Mouse (Mus musculus) stomach, postnatal 0 days (tissue): ENCODE measurements at regions not wholly inside any gene's neighbourhood (a gene's known extent, or its start where the extent isn't known, plus 50 kb on each side); places are given as distances from the start of the nearest gene placed in this dataset.

ENCODE experiments used
- ATAC-seq: fragments of 200-750 bp; cut with Nextera tagmentation; 2 replicates; pipeline ENCODE4 v1.8.0; 2017; ENCODE audit not compliant: low FRiP score, low TSS enrichment
- DNase-seq: peaks from one replicate; pipeline ENCODE4 v3.0.0-alpha.2; 2016; ENCODE audit warnings: low spot score
- H3K27ac ChIP-seq: fragments of 300-500 bp; sonication (generic); replicated peaks from 2 replicates; pipeline ENCODE4 v1.5.1; 2014; ENCODE audit warnings: mild to moderate bottlenecking, control low read depth
- H3K27me3 ChIP-seq: fragments of 300-500 bp; sonication (generic); 2 replicates; pipeline ENCODE4 v1.6.1; 2014; ENCODE audit warnings: low read length; ENCODE audit not compliant: control insufficient read depth, insufficient read depth
- H3K36me3 ChIP-seq: fragments of 300-500 bp; sonication (generic); 2 replicates; pipeline ENCODE4 v1.6.1; 2014; ENCODE audit warnings: low read length, mixed read lengths; ENCODE audit not compliant: control insufficient read depth, insufficient read depth
- H3K4me1 ChIP-seq: fragments of 300-500 bp; sonication (generic); replicated peaks from 2 replicates; pipeline ENCODE4 v1.6.1; 2014; ENCODE audit warnings: antibody characterized with exemption; ENCODE audit not compliant: control insufficient read depth, insufficient read depth
- H3K4me2 ChIP-seq: fragments of 300-500 bp; sonication (generic); replicated peaks from 2 replicates; pipeline ENCODE4 v1.6.1; 2014; ENCODE audit warnings: low read depth, mild to moderate bottlenecking, control low read depth, moderate library complexity
- H3K4me3 ChIP-seq: fragments of 300-500 bp; sonication (generic); 2 replicates; pipeline ENCODE4 v1.5.1; 2014; ENCODE audit warnings: low read depth, low read length, control low read depth
- H3K9ac ChIP-seq: fragments of 300-500 bp; sonication (generic); 2 replicates; pipeline ENCODE4 v1.6.1; 2014; ENCODE audit warnings: mild to moderate bottlenecking, low read length, control low read depth, mixed read lengths
- H3K9me3 ChIP-seq: fragments of 300-500 bp; sonication (generic); 2 replicates; pipeline ENCODE4 v1.6.1; 2016; ENCODE audit warnings: low read length; ENCODE audit not compliant: control insufficient read depth
- CTCF ChIP-seq: IDR thresholded peaks from 2 replicates; pipeline ENCODE4 v1.5.1; 2016; ENCODE audit warnings: antibody characterized with exemption, low read depth, mild to moderate bottlenecking, moderate library complexity
- EP300 ChIP-seq: optimal IDR thresholded peaks from 2 replicates; pipeline ENCODE3; 2016; ENCODE audit warnings: antibody characterized with exemption
- WGBS: fragments of 180-500 bp; shearing (Covaris S2); extraction: QIAGEN DNeasy Blood & Tissue Kit; methylation state at CpG from one replicate; pipeline ENCODE4 v1.1.7; 2014; 5-methylcytosine and 5-hydroxymethylcytosine counted together

GRCm38 (mm10) chr8:103188720-103189498 is 403.5 kb upstream of the Cdh11 start:
- Histone ChIP-seq H3K9ac (no peak overlapping the region), H3K4me1 (no peaks in the 10 kb centered on the region), H3K36me3 (no peaks in the 10 kb centered on the region), H3K4me3 (no peak overlapping the region), H3K27ac (no peak overlapping the region), H3K27me3 (no peaks in the 10 kb centered on the region), H3K4me2 (no peak overlapping the region), H3K9me3 (0 out of 2 replicates have a peak, but pooled peaks cover 3% of the 10 kb centered on the region)
- no peak for TF ChIP-seq CTCF
- no peak for TF ChIP-seq EP300
- DNase-seq (no peak), ATAC-seq (no peak)
- 74% methylated on average over 8 of the region's 8 CpGs for WGBS

GRCm38 (mm10) chr8:103198251-103198650 is 412.8 kb upstream of the Cdh11 start:
- TF ChIP-seq EP300 (no peak), CTCF (no peak)
- DNase-seq = no peak
- no peak overlapping the region for H3K9ac ChIP-seq
- no peak overlapping the region for H3K4me3 ChIP-seq
- H3K27me3 ChIP-seq = no peaks in the 10 kb centered on the region
- H3K4me2 ChIP-seq = no peak overlapping the region
- H3K9me3 ChIP-seq = 0 out of 2 replicates have a peak, but pooled peaks cover 3% of the 10 kb centered on the region
- no peak for ATAC-seq
- H3K36me3 ChIP-seq = no peaks in the 10 kb centered on the region
- WGBS = 69% methylated on average over 3 of the region's 3 CpGs
- no peaks in the 10 kb centered on the region for H3K4me1 ChIP-seq
- no peak overlapping the region for H3K27ac ChIP-seq

DNA sequence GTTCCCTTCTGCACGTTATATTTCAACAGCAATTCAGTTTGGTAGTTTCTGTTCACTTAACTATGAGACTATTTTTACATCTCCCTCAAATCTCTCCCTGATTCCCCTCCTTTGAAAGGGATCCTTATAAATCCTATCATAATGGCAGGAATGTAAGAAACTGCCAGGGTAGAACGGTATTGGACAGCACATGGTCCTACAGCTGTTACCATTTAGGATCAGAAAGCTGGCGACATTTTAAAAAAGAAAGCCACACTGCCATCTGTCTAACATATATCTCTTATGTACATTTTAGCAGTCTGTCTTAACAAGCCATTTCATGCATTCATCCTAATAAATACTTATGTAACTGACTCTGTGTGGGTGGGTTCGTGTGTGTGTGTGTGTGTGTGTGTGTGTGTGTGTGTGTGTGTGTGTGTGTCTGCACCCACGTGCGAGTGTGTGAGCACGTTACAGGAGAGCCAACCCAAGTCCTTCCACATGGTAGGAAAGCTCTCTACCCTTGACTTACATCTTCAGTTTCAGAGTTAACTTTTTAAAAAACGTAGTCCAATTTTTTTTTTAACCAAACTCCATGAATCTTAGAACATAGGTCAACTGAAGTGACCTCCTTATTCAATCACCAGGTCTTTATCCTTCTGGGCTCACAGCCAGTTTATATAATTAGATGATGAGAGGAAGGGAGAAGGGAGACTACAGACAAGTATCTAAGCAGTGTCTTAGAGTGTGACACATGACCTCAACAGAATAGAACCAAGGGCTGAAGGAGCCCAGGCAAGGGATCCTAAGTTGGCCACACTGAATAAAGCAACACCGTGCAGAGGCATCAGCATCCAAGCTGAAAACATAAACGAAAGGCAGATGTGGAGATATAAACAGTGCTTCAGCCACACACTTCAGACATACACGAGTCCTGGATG is 414.5 kb upstream of the Cdh11 start:
- ATAC-seq = no peak
- H3K9me3 ChIP-seq = no peaks in the 10 kb centered on the region
- H3K27me3 ChIP-seq = no peaks in the 10 kb centered on the region
- H3K36me3 ChIP-seq = no peaks in the 10 kb centered on the region
- H3K4me2 ChIP-seq = no peak overlapping the region
- WGBS = 51% methylated on average over 11 of the region's 11 CpGs
- H3K27ac ChIP-seq = no peak overlapping the region
- H3K4me1 ChIP-seq = no peaks in the 10 kb centered on the region
- no peak overlapping the region for H3K4me3 ChIP-seq
- no peak for DNase-seq
- H3K9ac ChIP-seq = no peak overlapping the region
- no peak for TF ChIP-seq CTCF

GRCm38 (mm10) chr8:103203710-103204109 is 418.3 kb upstream of the Cdh11 start:
- 22% methylated on average over 1 of the region's 1 CpGs for whole genome bisulfite sequencing
- ATAC-seq (no peak), DNase-seq (no peak)
- H3K9me3 ChIP-seq = no peaks in the 10 kb centered on the region
- no peaks in the 10 kb centered on the region for H3K4me1 ChIP-seq
- H3K4me3 ChIP-seq = no peak overlapping the region
- no peaks in the 10 kb centered on the region for H3K27me3 ChIP-seq
- TF ChIP-seq EP300 (no peak), CTCF (no peak)
- no peak overlapping the region for H3K9ac ChIP-seq
- no peak overlapping the region for H3K27ac ChIP-seq
- H3K4me2 ChIP-seq = no peak overlapping the region
- no peaks in the 10 kb centered on the region for H3K36me3 ChIP-seq

DNA sequence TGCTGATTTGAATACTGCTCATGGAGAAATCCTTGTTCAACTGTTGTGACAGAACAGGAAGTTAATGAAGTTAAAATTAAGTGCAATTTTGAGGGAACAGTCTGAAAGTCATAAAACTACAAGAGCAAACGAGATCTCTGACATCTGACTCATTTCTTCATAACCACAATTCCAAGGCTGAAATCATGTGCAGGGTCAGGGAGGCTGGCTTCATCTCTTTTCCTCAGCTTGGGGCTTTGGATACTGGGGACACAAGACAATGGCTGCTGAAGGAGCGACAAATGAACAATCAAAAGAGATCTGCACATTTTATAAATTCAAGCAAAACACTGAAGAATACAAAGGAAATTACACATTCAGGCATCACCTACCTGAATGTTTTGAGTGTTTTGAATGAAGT is 429.2 kb upstream of the Cdh11 start:
- no peaks in the 10 kb centered on the region for H3K27me3 ChIP-seq
- no peak overlapping the region for H3K4me2 ChIP-seq
- WGBS = 63% methylated on average over 2 of the region's 2 CpGs
- no peaks in the 10 kb centered on the region for H3K36me3 ChIP-seq
- no peaks in the 10 kb centered on the region for H3K4me1 ChIP-seq
- ATAC-seq (no peak), DNase-seq (no peak)
- no peak overlapping the region for H3K4me3 ChIP-seq
- H3K27ac ChIP-seq = no peak overlapping the region
- no peaks in the 10 kb centered on the region for H3K9me3 ChIP-seq
- no peak overlapping the region for H3K9ac ChIP-seq
- TF ChIP-seq EP300 = no peak
- no peak for TF ChIP-seq CTCF
